Mouse (Mus musculus) CH12.LX (cell line): ENCODE results near the gene Hyal2. TPM values are rescaled to one million over a fixed set of nuclear protein-coding genes. Genes with fewer than 3 reads are reported as not detected.

Experiments
- DNase-seq: peaks from one replicate; pipeline ENCODE4 v3.0.0-alpha.2; 2013; ENCODE audit errors: extremely low read depth
- H3K27ac ChIP-seq: 2 replicates; pipeline ENCODE4 v1.5.1; 2012; ENCODE audit warnings: low read depth, mild to moderate bottlenecking, control low read depth, moderate library complexity; ENCODE audit not compliant: insufficient read depth
- H3K27me3 ChIP-seq: replicated peaks from 2 replicates; pipeline ENCODE3; 2012; ENCODE audit warnings: inconsistent platforms
- H3K36me3 ChIP-seq, 2 experiments: replicated peaks in 1 of 2; 2 replicates each; pipeline versions ENCODE3 to v1.6.1; 2012; ENCODE audit warnings: inconsistent platforms in 1 of 2, low read length in 1 of 2, mild to moderate bottlenecking in 1 of 2, mixed read lengths in 1 of 2, moderate library complexity in 1 of 2; ENCODE audit not compliant: control insufficient read depth in 1 of 2, insufficient read depth in 1 of 2
- H3K4me1 ChIP-seq, 2 experiments: 2 replicates each; pipeline ENCODE4 v1.6.1; 2012; ENCODE audit warnings: inconsistent platforms in 1 of 2, moderate library complexity in 1 of 2; ENCODE audit not compliant: insufficient read depth in 2 of 2, control insufficient read depth in 1 of 2
- H3K4me2 ChIP-seq: 2 replicates; pipeline ENCODE4 v1.6.1; 2012; ENCODE audit warnings: low read depth, mild to moderate bottlenecking, control low read depth; ENCODE audit not compliant: poor library complexity, insufficient read depth, severe bottlenecking
- H3K4me3 ChIP-seq, 3 experiments: fragments of 150-350 bp in 1 of 3; sonication (generic) in 1 of 3; replicated peaks in 1 of 3; 2 replicates each; pipeline versions ENCODE3 to v1.5.1; 2011 to 2012; ENCODE audit warnings: low read depth in 2 of 3, low read length in 2 of 3, mild to moderate bottlenecking in 2 of 3, moderate library complexity in 2 of 3, control low read depth in 1 of 3, improper control_type of control experiment in 1 of 3, inconsistent platforms in 1 of 3, mixed read lengths in 1 of 3; ENCODE audit not compliant: poor library complexity in 1 of 3
- H3K79me2 ChIP-seq: replicated peaks from 2 replicates; pipeline ENCODE4 v1.6.1; 2012; ENCODE audit warnings: mild to moderate bottlenecking, moderate library complexity; ENCODE audit not compliant: control insufficient read depth, poor library complexity, insufficient read depth, severe bottlenecking; ENCODE audit errors: extremely low read depth
- H3K9ac ChIP-seq: 2 replicates; pipeline ENCODE4 v1.6.1; 2012; ENCODE audit warnings: low read depth, mild to moderate bottlenecking, control low read depth, moderate library complexity; ENCODE audit not compliant: insufficient read depth
- H3K9me3 ChIP-seq: replicated peaks from 2 replicates; pipeline ENCODE3; 2012; ENCODE audit warnings: low read length, inconsistent platforms, mixed read lengths
- BHLHE40 ChIP-seq: IDR thresholded peaks from 2 replicates; pipeline ENCODE4 v1.6.1; 2011; ENCODE audit warnings: mild to moderate bottlenecking, low read depth, low read length, improper control_type of control experiment
- CHD1 ChIP-seq: IDR thresholded peaks from 2 replicates; pipeline ENCODE4 v1.6.1; 2012; ENCODE audit warnings: low read depth, low read length, improper control_type of control experiment, inconsistent platforms
- CHD2 ChIP-seq: IDR thresholded peaks from 2 replicates; pipeline ENCODE4 v1.6.1; 2011; ENCODE audit warnings: low read length, improper control_type of control experiment
- CTCF ChIP-seq, 2 experiments: IDR thresholded peaks in 1 of 2; conservative IDR thresholded peaks in 1 of 2; 2 replicates each; pipeline ENCODE4 v1.5.1; 2011 to 2012; ENCODE audit warnings: low read depth in 2 of 2, low read length in 2 of 2, improper control_type of control experiment in 1 of 2, inconsistent platforms in 1 of 2, mild to moderate bottlenecking in 1 of 2, moderate library complexity in 1 of 2
- ELF1 ChIP-seq: IDR thresholded peaks from 2 replicates; pipeline ENCODE4 v1.6.1; 2014; ENCODE audit warnings: low read depth, mild to moderate bottlenecking, inconsistent platforms, low read length, improper control_type of control experiment
- ETS1 ChIP-seq: conservative IDR thresholded peaks from 2 replicates; pipeline ENCODE4 v1.6.1; 2012; ENCODE audit warnings: low read depth, mild to moderate bottlenecking, inconsistent platforms, low read length, improper control_type of control experiment, moderate library complexity
- GABPA ChIP-seq: IDR thresholded peaks from 2 replicates; pipeline ENCODE4 v1.6.1; 2012; ENCODE audit warnings: low read depth, low read length, improper control_type of control experiment, inconsistent platforms; ENCODE audit not compliant: insufficient replicate concordance
- HCFC1 ChIP-seq: IDR thresholded peaks from 2 replicates; pipeline ENCODE4 v1.6.1; 2012; ENCODE audit warnings: low read depth, mild to moderate bottlenecking, inconsistent platforms, low read length, improper control_type of control experiment
- IRF4 ChIP-seq: IDR thresholded peaks from 2 replicates; pipeline ENCODE4 v1.6.1; 2014; ENCODE audit warnings: low read depth, mild to moderate bottlenecking, inconsistent platforms, low read length, improper control_type of control experiment
- JUN ChIP-seq: IDR thresholded peaks from 2 replicates; pipeline ENCODE4 v1.6.1; 2011; ENCODE audit warnings: low read depth, mild to moderate bottlenecking, low read length, improper control_type of control experiment, moderate library complexity; ENCODE audit not compliant: insufficient read depth
- JUND ChIP-seq: conservative IDR thresholded peaks from 2 replicates; pipeline ENCODE4 v1.6.1; 2011; ENCODE audit warnings: low read depth, low read length, improper control_type of control experiment
- MAFK ChIP-seq: IDR thresholded peaks from 2 replicates; pipeline ENCODE4 v1.6.1; 2011; ENCODE audit warnings: low read length, improper control_type of control experiment; ENCODE audit not compliant: insufficient replicate concordance
- MAX ChIP-seq: IDR thresholded peaks from 2 replicates; pipeline ENCODE4 v1.6.1; 2011; ENCODE audit warnings: low read length, improper control_type of control experiment
- MAZ ChIP-seq: IDR thresholded peaks from 2 replicates; pipeline ENCODE4 v1.6.1; 2012; ENCODE audit warnings: low read depth, mild to moderate bottlenecking, inconsistent platforms, low read length, improper control_type of control experiment, moderate library complexity
- MEF2A ChIP-seq: IDR thresholded peaks from 2 replicates; pipeline ENCODE4 v1.6.1; 2014; ENCODE audit warnings: low read depth, mild to moderate bottlenecking, inconsistent platforms, low read length, improper control_type of control experiment, borderline replicate concordance
- MXI1 ChIP-seq: IDR thresholded peaks from 2 replicates; pipeline ENCODE4 v1.6.1; 2011; ENCODE audit warnings: mild to moderate bottlenecking, low read depth, low read length, improper control_type of control experiment
- MYC ChIP-seq: IDR thresholded peaks from 2 replicates; pipeline ENCODE4 v1.6.1; 2011; ENCODE audit warnings: low read depth, mild to moderate bottlenecking, improper control_type of control experiment, low read length
- NELFE ChIP-seq: IDR thresholded peaks from 2 replicates; pipeline ENCODE4 v1.6.1; 2011; ENCODE audit warnings: low read depth, low read length, improper control_type of control experiment
- NRF1 ChIP-seq: IDR thresholded peaks from 2 replicates; pipeline ENCODE4 v1.6.1; 2014; ENCODE audit warnings: low read depth, mild to moderate bottlenecking, inconsistent platforms, low read length, improper control_type of control experiment, moderate library complexity
- PAX5 ChIP-seq: IDR thresholded peaks from 2 replicates; pipeline ENCODE4 v1.6.1; 2012; ENCODE audit warnings: low read length, inconsistent platforms, mixed read lengths
- POLR2A ChIP-seq: IDR thresholded peaks from 2 replicates; pipeline ENCODE4 v1.6.1; 2011; ENCODE audit warnings: low read depth, mild to moderate bottlenecking, improper control_type of control experiment, low read length
- RAD21 ChIP-seq: IDR thresholded peaks from 2 replicates; pipeline ENCODE4 v1.6.1; 2011; ENCODE audit warnings: low read depth, mild to moderate bottlenecking, low read length, improper control_type of control experiment, moderate library complexity
- RCOR1 ChIP-seq: conservative IDR thresholded peaks from 2 replicates; pipeline ENCODE4 v1.6.1; 2012; ENCODE audit warnings: low read depth, mild to moderate bottlenecking, inconsistent platforms, low read length, improper control_type of control experiment
- SMC3 ChIP-seq: IDR thresholded peaks from 2 replicates; pipeline ENCODE4 v1.6.1; 2011; ENCODE audit warnings: low read depth, low read length, improper control_type of control experiment
- TBP ChIP-seq: conservative IDR thresholded peaks from 2 replicates; pipeline ENCODE4 v1.6.1; 2011; ENCODE audit warnings: low read depth, low read length, improper control_type of control experiment
- TCF12 ChIP-seq: IDR thresholded peaks from 2 replicates; pipeline ENCODE4 v1.6.1; 2014; ENCODE audit warnings: low read depth, mild to moderate bottlenecking, inconsistent platforms, low read length, improper control_type of control experiment
- UBTF ChIP-seq: IDR thresholded peaks from 2 replicates; pipeline ENCODE4 v1.6.1; 2012; ENCODE audit warnings: low read depth, mild to moderate bottlenecking, inconsistent platforms, low read length, improper control_type of control experiment, moderate library complexity
- USF1 ChIP-seq: IDR thresholded peaks from 2 replicates; pipeline ENCODE4 v1.6.1; 2014; ENCODE audit warnings: low read depth, mild to moderate bottlenecking, inconsistent platforms, low read length, improper control_type of control experiment
- USF2 ChIP-seq: conservative IDR thresholded peaks from 2 replicates; pipeline ENCODE4 v1.6.1; 2011; ENCODE audit warnings: low read depth, low read length, improper control_type of control experiment
- ZC3H11A ChIP-seq: IDR thresholded peaks from 2 replicates; pipeline ENCODE4 v1.6.1; 2012; ENCODE audit warnings: low read depth, mild to moderate bottlenecking, inconsistent platforms, low read length, improper control_type of control experiment
- ZMIZ1 ChIP-seq: IDR thresholded peaks from 2 replicates; pipeline ENCODE4 v1.6.1; 2012; ENCODE audit warnings: low read depth, mild to moderate bottlenecking, inconsistent platforms, low read length, improper control_type of control experiment
- dilution Hi-C: fragments of 300-500 bp; cut with MboI; formaldehyde crosslinking; loops from 2 replicates; pipeline ENCODE4 v1.14.3; 2020; ENCODE audit warnings: low sequenced_read_pairs; ENCODE audit not compliant: extremely low pct_unique_long_range_greater_than_20kb, extremely low pct_ligation_motif_present
- in situ Hi-C: fragments of 300-500 bp; cut with MboI; formaldehyde crosslinking; loops from 3 replicates; pipeline ENCODE4 v1.14.3; 2019; ENCODE audit warnings: low sequenced_read_pairs, low pct_ligation_motif_present, low pct_unique_long_range_greater_than_20kb, mixed read lengths
- polyA plus RNA-seq: library from polyadenylated mRNA; unstranded; fragments of >175 nt; gene quantifications from 2 replicates; pipeline ENCODE4 v1.2.1, GENCODE M21; 2012; ENCODE audit warnings: low read depth; ENCODE audit not compliant: insufficient read length
- total RNA-seq, 2 experiments: library from RNA; depleted of rRNA; stranded (reverse); fragments of 300-350 nt in 1 of 2; fragments of >200 nt in 1 of 2; gene quantifications; 2 replicates each; pipeline ENCODE4 v1.2.3; 2012 to 2014

Gene Hyal2
- total and polyA plus RNA-seq, 3 experiments, result 16.4 to 30.9 (median 26.8) TPM

DNA sequence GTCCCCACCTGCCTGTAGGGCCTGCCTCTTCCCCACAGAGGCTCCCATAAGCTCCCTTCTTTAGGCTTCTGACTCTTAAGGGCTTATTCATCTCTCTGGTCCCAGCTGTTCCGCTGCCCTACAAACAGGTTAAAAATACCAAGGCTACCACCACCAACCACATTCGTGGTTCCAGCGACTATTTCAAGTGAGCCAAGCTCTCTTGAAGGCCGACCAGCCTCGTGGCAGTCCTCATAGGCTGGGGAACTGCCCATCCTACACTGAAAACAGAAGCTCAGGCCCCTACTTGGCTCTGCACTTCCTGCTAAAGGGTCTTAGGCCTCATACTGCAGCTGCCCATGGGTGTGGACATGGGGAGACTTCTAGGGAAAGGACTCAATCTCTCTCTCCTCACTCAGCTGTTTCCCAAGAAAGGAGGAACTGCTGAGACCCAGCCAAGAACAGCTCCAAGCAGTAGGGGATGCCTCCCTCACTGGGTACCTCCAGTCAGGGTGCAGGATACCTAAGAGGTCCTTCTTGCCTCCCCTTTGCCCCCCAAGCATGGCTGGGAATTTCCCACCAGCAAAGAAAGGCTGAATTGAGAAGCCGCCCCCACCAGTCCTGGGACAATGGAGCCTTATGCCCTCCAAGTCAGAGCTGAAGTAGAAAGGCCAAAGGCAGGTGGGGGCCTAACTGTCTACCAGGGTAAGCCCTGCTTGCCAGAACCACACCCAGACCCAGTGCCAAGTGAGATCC lies 43.9 kb downstream of the Hyal2 start (continued):
- TF ChIP-seq ELF1, result peak; percentile 48

DNA sequence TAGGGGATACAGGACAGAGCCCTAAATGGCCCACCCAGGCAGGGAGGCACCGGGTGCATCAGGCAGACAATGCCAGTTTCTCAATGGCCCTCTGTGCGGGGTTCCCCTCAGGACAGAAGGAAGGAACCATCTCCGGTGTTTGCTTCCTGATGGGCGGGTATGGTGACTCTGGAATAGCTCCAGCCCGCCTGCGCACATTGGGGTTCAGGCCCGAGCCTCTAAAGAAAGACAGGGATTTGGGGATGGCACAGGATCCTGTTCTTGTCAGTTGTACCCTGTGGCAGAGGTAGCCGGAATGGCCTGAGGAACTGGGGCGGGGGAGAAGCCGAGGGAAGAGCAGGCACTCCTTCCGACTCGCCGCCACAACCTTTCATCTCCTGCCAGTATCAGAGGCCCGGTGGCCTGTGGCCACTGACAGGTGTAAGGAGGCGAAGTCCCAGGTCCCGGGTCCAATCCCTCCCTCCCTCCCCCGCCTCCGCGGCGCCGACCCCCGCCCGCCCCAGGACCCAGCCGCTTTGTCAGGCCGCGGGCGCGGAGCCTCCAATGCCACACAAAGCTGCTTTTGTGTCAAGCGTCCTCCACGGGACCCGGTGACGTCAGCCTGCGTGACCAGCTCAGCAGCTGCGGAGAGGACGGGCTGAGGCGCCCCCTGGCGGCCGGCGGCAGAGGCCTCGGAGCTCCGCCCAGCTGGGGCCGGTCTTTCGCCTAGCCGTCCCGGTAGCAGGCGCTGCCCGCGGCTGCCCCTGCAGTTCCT lies 44.6 kb downstream of the Hyal2 start:
- H3K79me2 ChIP-seq, result no peaks in the 10 kb centered on the region
- H3K4me2 ChIP-seq, result peak overlapping the region; percentile 87
- H3K36me3 ChIP-seq, result peaks cover 30 to 36% of the 10 kb centered on the region in 2 experiments
- H3K9me3 ChIP-seq, result no peaks in the 10 kb centered on the region
- peak overlapping the region in 2 of 3 experiments; percentile 31 to 44 for H3K4me3 ChIP-seq
- in situ Hi-C loops (no loop called here), dilution Hi-C loops (no loop called here)
- peak; percentile 93 for DNase-seq
- H3K4me1 ChIP-seq, result peaks cover 29 to 56% of the 10 kb centered on the region in 2 experiments
- H3K27me3 ChIP-seq, result no peaks in the 10 kb centered on the region
- peak overlapping the region; percentile 84 for H3K27ac ChIP-seq
- TF ChIP-seq NRF1 (peak; percentile 52), NELFE (peak; percentile 60; the same call in 1 of the 2 replicates), USF2 (no peak), GABPA (no peak), RAD21 (peak; percentile 81), HCFC1 (peak; percentile 47; the same call in 1 of the 2 replicates), SMC3 (peak; percentile 94), POLR2A (no peak), JUN (peak; percentile 71), RCOR1 (0 out of 2 replicates have a peak, but pooled peaks have one; percentile 28), CTCF (conservative IDR thresholded peaks at IDR 0.05 in 1 of 2, IDR thresholded peaks at IDR 0.05 in 1 of 2; ENCODE audit: low read depth in 2 of 2, low read length in 2 of 2) (peak; percentile 23 to 98; a peak in 3 of 4 replicates), ZMIZ1 (peak; percentile 39; the same call in 1 of the 2 replicates), USF1 (peak; percentile 40), MEF2A (peak; percentile 84), PAX5 (no peak), CHD1 (no peak), CHD2 (no peak), IRF4 (peak; percentile 83), JUND (peak; percentile 49; the same call in 1 of the 2 replicates), BHLHE40 (peak; percentile 97), TBP (no peak), ZC3H11A (peak; percentile 71), MAFK (peak; percentile 24; the same call in 1 of the 2 replicates), UBTF (peak; percentile 92), MAZ (0 out of 2 replicates have a peak, but pooled peaks have one; percentile 32), MXI1 (peak; percentile 81), ETS1 (peak; percentile 60), MAX (peak; percentile 22; the same call in 1 of the 2 replicates), MYC (peak; percentile 37; the same call in 1 of the 2 replicates), ELF1 (peak; percentile 77), TCF12 (peak; percentile 84)
- H3K9ac ChIP-seq, result peak overlapping the region; percentile 78
